Mouse (Mus musculus): ENCODE results near the gene Afg3l1. TPM values are rescaled to one million over a fixed set of nuclear protein-coding genes. Genes with fewer than 3 reads are reported as not detected.
"Not testable (repeated sequence)": the region's sequence is repeated elsewhere in the genome, so short reads cannot be mapped to it uniquely, and the experiment has no call there.

The Afg3l1 gene
- polyA plus RNA-seq, 1 experiment from 2014 or later, result 50.8 TPM

GRCm38 (mm10) chr8:123443576-123443921 lies 34.2 kb upstream of the Afg3l1 start:
- ATAC-seq (ENCODE audit: low read depth), result no peak
- Histone ChIP-seq H3K27me3 (no peaks in the 10 kb centered on the region), H3K4me2 (peak overlapping the region; percentile 67), H3K9ac (peak overlapping the region; percentile 83), H3K27ac (replicated peaks) (peak overlapping the region; percentile 70), H3K4me1 (replicated peaks) (peaks cover 12% of the 10 kb centered on the region), H3K9me3 (no peaks in the 10 kb centered on the region), H3K36me3 (peaks cover 27% of the 10 kb centered on the region), H3K4me3 (peak overlapping the region; percentile 54)
- 29% methylated on average over 4 of the region's 4 CpGs for WGBS

- H3K4me3 ChIP-seq, result peak overlapping the region; percentile 54
- peak overlapping the region; percentile 67 for H3K4me2 ChIP-seq
- H3K27ac ChIP-seq (replicated peaks), result no peak overlapping the region
- H3K36me3 ChIP-seq, result peaks cover 33% of the 10 kb centered on the region
- peak overlapping the region; percentile 83; the same call in 1 of the 2 replicates for H3K9ac ChIP-seq
- no peaks in the 10 kb centered on the region for H3K9me3 ChIP-seq
- peaks cover 12% of the 10 kb centered on the region for H3K4me1 ChIP-seq (replicated peaks)
- whole genome bisulfite sequencing, result 94% methylated on average over 6 of the region's 6 CpGs
- H3K27me3 ChIP-seq, result no peaks in the 10 kb centered on the region
- ATAC-seq (ENCODE audit: low read depth), result no peak
These were observed 33.6 kb upstream of the Afg3l1 start for GRCm38 (mm10) chr8:123444131-123444530.

- Histone ChIP-seq H3K27ac (replicated peaks) (no peak overlapping the region), H3K27me3 (no peaks in the 10 kb centered on the region), H3K9ac (no peak overlapping the region), H3K4me2 (no peak overlapping the region), H3K4me3 (no peak overlapping the region), H3K4me1 (replicated peaks) (peaks cover 12% of the 10 kb centered on the region), H3K36me3 (peaks cover 49% of the 10 kb centered on the region), H3K9me3 (no peaks in the 10 kb centered on the region)
- WGBS, result 91% methylated on average over 10 of the region's 10 CpGs
- no peak for ATAC-seq (ENCODE audit: low read depth)
These were observed 31.7 kb upstream of the Afg3l1 start for GRCm38 (mm10) chr8:123445981-123446380.

- WGBS, result 96% methylated on average over 6 of the region's 6 CpGs
- Histone ChIP-seq H3K36me3 (peaks cover 57% of the 10 kb centered on the region), H3K9ac (no peak overlapping the region), H3K27ac (replicated peaks) (no peak overlapping the region), H3K4me1 (replicated peaks) (peaks cover 12% of the 10 kb centered on the region), H3K27me3 (no peaks in the 10 kb centered on the region), H3K4me3 (no peak overlapping the region), H3K4me2 (no peak overlapping the region), H3K9me3 (no peaks in the 10 kb centered on the region)
- no peak for ATAC-seq (ENCODE audit: low read depth)
These were observed 30.9 kb upstream of the Afg3l1 start for GRCm38 (mm10) chr8:123446799-123447198.

GRCm38 (mm10) chr8:123450783-123451182 lies 26.9 kb upstream of the Afg3l1 start:
- whole genome bisulfite sequencing, result 88% methylated on average over 5 of the region's 5 CpGs
- ATAC-seq (ENCODE audit: low read depth), result no peak
- Histone ChIP-seq H3K36me3 (peaks cover 89% of the 10 kb centered on the region), H3K4me1 (replicated peaks) (no peaks in the 10 kb centered on the region), H3K9ac (no peak overlapping the region), H3K27ac (replicated peaks) (no peak overlapping the region), H3K4me3 (no peak overlapping the region), H3K27me3 (no peaks in the 10 kb centered on the region), H3K4me2 (no peak overlapping the region), H3K9me3 (no peaks in the 10 kb centered on the region)

- WGBS, result 96% methylated on average over 12 of the region's 12 CpGs
- H3K36me3 ChIP-seq, result peaks cover 94% of the 10 kb centered on the region
- H3K27me3 ChIP-seq; H3K4me2 ChIP-seq; H3K9me3 ChIP-seq; H3K27ac ChIP-seq (replicated peaks); ATAC-seq (ENCODE audit: low read depth); H3K4me3 ChIP-seq; H3K4me1 ChIP-seq (replicated peaks); H3K9ac ChIP-seq: not testable (repeated sequence)
These were observed 26.0 kb upstream of the Afg3l1 start for GRCm38 (mm10) chr8:123451747-123452146.

- H3K4me1 ChIP-seq (replicated peaks), result no peaks in the 10 kb centered on the region
- no peak overlapping the region for H3K4me3 ChIP-seq
- no peaks in the 10 kb centered on the region for H3K27me3 ChIP-seq
- no peak overlapping the region for H3K4me2 ChIP-seq
- H3K9me3 ChIP-seq, result no peaks in the 10 kb centered on the region
- no peak overlapping the region for H3K27ac ChIP-seq (replicated peaks)
- H3K36me3 ChIP-seq, result peaks cover 94% of the 10 kb centered on the region
- no peak for ATAC-seq (ENCODE audit: low read depth)
- no peak overlapping the region for H3K9ac ChIP-seq
- WGBS, result 89% methylated on average over 4 of the region's 4 CpGs
These were observed 25.6 kb upstream of the Afg3l1 start for GRCm38 (mm10) chr8:123452149-123452548.

- H3K9ac ChIP-seq, result no peak overlapping the region
- 82% methylated on average over 7 of the region's 7 CpGs for whole genome bisulfite sequencing
- H3K4me1 ChIP-seq (replicated peaks), result no peaks in the 10 kb centered on the region
- H3K27me3 ChIP-seq, result no peaks in the 10 kb centered on the region
- no peak for ATAC-seq (ENCODE audit: low read depth)
- H3K4me3 ChIP-seq, result no peak overlapping the region
- no peaks in the 10 kb centered on the region for H3K9me3 ChIP-seq
- no peak overlapping the region for H3K27ac ChIP-seq (replicated peaks)
- H3K4me2 ChIP-seq, result no peak overlapping the region
- H3K36me3 ChIP-seq, result peaks cover 96% of the 10 kb centered on the region
These were observed 24.4 kb upstream of the Afg3l1 start for GRCm38 (mm10) chr8:123453291-123453690.

- no peaks in the 10 kb centered on the region for H3K27me3 ChIP-seq
- no peak for ATAC-seq (ENCODE audit: low read depth)
These were observed 23.8 kb upstream of the Afg3l1 start for GRCm38 (mm10) chr8:123453951-123454350.

GRCm38 (mm10) chr8:123454559-123454958 lies 23.1 kb upstream of the Afg3l1 start:
- Histone ChIP-seq H3K27me3 (no peaks in the 10 kb centered on the region), H3K9ac (no peak overlapping the region), H3K36me3 (peaks cover 96% of the 10 kb centered on the region), H3K4me2 (no peak overlapping the region), H3K4me3 (no peak overlapping the region), H3K27ac (replicated peaks) (no peak overlapping the region), H3K4me1 (replicated peaks) (no peaks in the 10 kb centered on the region), H3K9me3 (no peaks in the 10 kb centered on the region)
- ATAC-seq (ENCODE audit: low read depth), result no peak
- 93% methylated on average over 6 of the region's 6 CpGs for WGBS

More at GRCm38 (mm10) chr8:123453951-123454350, 23.8 kb upstream of the Afg3l1 start:
- WGBS, result 80% methylated on average over 5 of the region's 5 CpGs
- H3K9ac ChIP-seq, result no peak overlapping the region
- peaks cover 96% of the 10 kb centered on the region for H3K36me3 ChIP-seq
- H3K27ac ChIP-seq (replicated peaks), result no peak overlapping the region
- no peak overlapping the region for H3K4me2 ChIP-seq
- H3K4me1 ChIP-seq (replicated peaks), result no peaks in the 10 kb centered on the region
- no peak overlapping the region for H3K4me3 ChIP-seq
- no peaks in the 10 kb centered on the region for H3K9me3 ChIP-seq

GRCm38 (mm10) chr8:123463651-123464050 lies 14.1 kb upstream of the Afg3l1 start:
- 85% methylated on average over 4 of the region's 4 CpGs for WGBS
- Histone ChIP-seq H3K9me3 (no peaks in the 10 kb centered on the region), H3K36me3 (peaks cover 57% of the 10 kb centered on the region), H3K9ac (no peak overlapping the region), H3K27me3 (no peaks in the 10 kb centered on the region), H3K4me3 (no peak overlapping the region), H3K4me2 (no peak overlapping the region), H3K4me1 (replicated peaks) (no peaks in the 10 kb centered on the region), H3K27ac (replicated peaks) (no peak overlapping the region)
- no peak for ATAC-seq (ENCODE audit: low read depth)

GRCm38 (mm10) chr8:123467476-123467875 lies 10.2 kb upstream of the Afg3l1 start:
- WGBS, result 85% methylated on average over 3 of the region's 3 CpGs
- H3K27ac ChIP-seq (replicated peaks), result no peak overlapping the region
- H3K9ac ChIP-seq, result no peak overlapping the region
- no peak overlapping the region for H3K4me2 ChIP-seq
- peaks cover 19% of the 10 kb centered on the region for H3K36me3 ChIP-seq
- H3K4me3 ChIP-seq, result no peak overlapping the region
- H3K27me3 ChIP-seq, result 0 out of 2 replicates have a peak, but pooled peaks cover 3% of the 10 kb centered on the region
- no peaks in the 10 kb centered on the region for H3K4me1 ChIP-seq (replicated peaks)
- ATAC-seq (ENCODE audit: low read depth), result no peak
- no peaks in the 10 kb centered on the region for H3K9me3 ChIP-seq

- not testable (repeated sequence) for H3K4me3 ChIP-seq; H3K9me3 ChIP-seq; H3K27me3 ChIP-seq; H3K27ac ChIP-seq (replicated peaks); H3K36me3 ChIP-seq; H3K4me2 ChIP-seq; H3K4me1 ChIP-seq (replicated peaks); ATAC-seq (ENCODE audit: low read depth); H3K9ac ChIP-seq
- 71% methylated on average over 6 of the region's 6 CpGs for WGBS
These were observed 4.7 kb upstream of the Afg3l1 start for GRCm38 (mm10) chr8:123472991-123473390.

Data from neural tube, embryonic 13.5 days (tissue).